Mouse (Mus musculus) heart, postnatal 0 days (tissue): Measurements from ENCODE around the gene Atf3. TPM values are rescaled to one million over a fixed set of nuclear protein-coding genes. Genes with fewer than 3 reads are reported as not detected.

ENCODE experiments used
- ATAC-seq: fragments of 200-750 bp; cut with Nextera tagmentation; 2 replicates; pipeline ENCODE4 v1.8.0; 2017; ENCODE audit warnings: low read depth, moderate number of reproducible peaks, moderate library complexity; ENCODE audit not compliant: insufficient read depth
- DNase-seq: peaks from one replicate; pipeline ENCODE4 v3.0.0-alpha.2; 2016; ENCODE audit warnings: low spot score
- H3K27ac ChIP-seq: fragments of 300-500 bp; sonication (generic); 2 replicates; pipeline ENCODE4 v1.5.1; 2014; ENCODE audit warnings: low read depth, mild to moderate bottlenecking
- H3K27me3 ChIP-seq: fragments of 300-500 bp; sonication (generic); 2 replicates; pipeline ENCODE4 v1.6.1; 2014; ENCODE audit warnings: low read length, mixed read lengths; ENCODE audit not compliant: control insufficient read depth, insufficient read depth
- H3K36me3 ChIP-seq: fragments of 300-500 bp; sonication (generic); replicated peaks from 2 replicates; pipeline ENCODE4 v1.6.1; 2014; ENCODE audit warnings: low read length, mixed read lengths; ENCODE audit not compliant: control insufficient read depth, insufficient read depth
- H3K4me1 ChIP-seq: fragments of 300-500 bp; sonication (generic); 2 replicates; pipeline ENCODE4 v1.6.1; 2014; ENCODE audit warnings: antibody characterized with exemption; ENCODE audit not compliant: control insufficient read depth, insufficient read depth
- H3K4me2 ChIP-seq: fragments of 300-500 bp; sonication (generic); 2 replicates; pipeline ENCODE4 v1.6.1; 2014; ENCODE audit warnings: low read depth, mild to moderate bottlenecking, low read length, moderate library complexity
- H3K4me3 ChIP-seq: fragments of 300-500 bp; sonication (generic); 2 replicates; pipeline ENCODE4 v1.5.1; 2014; ENCODE audit warnings: low read depth, low read length
- H3K9ac ChIP-seq: fragments of 300-500 bp; sonication (generic); replicated peaks from 2 replicates; pipeline ENCODE4 v1.6.1; 2014; ENCODE audit warnings: low read depth, low read length, mixed read lengths
- H3K9me3 ChIP-seq: fragments of 300-500 bp; sonication (generic); replicated peaks from 2 replicates; pipeline ENCODE4 v1.6.1; 2016; ENCODE audit warnings: low read length; ENCODE audit not compliant: control insufficient read depth
- CTCF ChIP-seq: IDR thresholded peaks from 2 replicates; pipeline ENCODE4 v1.5.1; 2016; ENCODE audit warnings: antibody characterized with exemption, control low read depth, low read depth
- EP300 ChIP-seq: IDR thresholded peaks from 2 replicates; pipeline ENCODE4 v1.6.1; 2016; ENCODE audit warnings: antibody characterized with exemption, low read depth
- WGBS: fragments of 180-500 bp; shearing (Covaris S2); extraction: QIAGEN DNeasy Blood & Tissue Kit; methylation state at CpG from one replicate; pipeline ENCODE4 v1.1.7; 2014; 5-methylcytosine and 5-hydroxymethylcytosine counted together
- polyA plus RNA-seq: library from polyadenylated mRNA; unstranded; fragments of >200 nt; fragmentation: Nextera tagmentation; extraction: Ambion mirVana; gene quantifications from 2 replicates; pipeline ENCODE4 v1.2.1, GENCODE M21; 2015
- total RNA-seq: library from RNA; depleted of rRNA; stranded (reverse); fragments of >200 nt; gene quantifications from 2 replicates; pipeline ENCODE4 v1.2.3, GENCODE M21; 2014; ENCODE audit warnings: low replicate concordance; rRNA removed

Atf3 gene
- total and polyA plus RNA-seq, 2 experiments from 2014 or later, result 13.9 to 54.0 TPM

- TF ChIP-seq CTCF, result no peak
- no peak for TF ChIP-seq EP300
- H3K9ac ChIP-seq, result no peak overlapping the region
- no peak for DNase-seq
- H3K4me1 ChIP-seq, result no peaks in the 10 kb centered on the region
- H3K4me2 ChIP-seq, result no peak overlapping the region
- no peak overlapping the region for H3K4me3 ChIP-seq
- no peaks in the 10 kb centered on the region; the same call in 1 of the 2 replicates for H3K9me3 ChIP-seq
- no peak for ATAC-seq
- H3K27me3 ChIP-seq, result no peaks in the 10 kb centered on the region
- H3K27ac ChIP-seq, result no peak overlapping the region
- no peaks in the 10 kb centered on the region for H3K36me3 ChIP-seq
- WGBS, result 80% methylated on average over 2 of the region's 2 CpGs
Observed at GRCm38 (mm10) chr1:191131692-191132091, 86.1 kb downstream of the Atf3 start.

DNA sequence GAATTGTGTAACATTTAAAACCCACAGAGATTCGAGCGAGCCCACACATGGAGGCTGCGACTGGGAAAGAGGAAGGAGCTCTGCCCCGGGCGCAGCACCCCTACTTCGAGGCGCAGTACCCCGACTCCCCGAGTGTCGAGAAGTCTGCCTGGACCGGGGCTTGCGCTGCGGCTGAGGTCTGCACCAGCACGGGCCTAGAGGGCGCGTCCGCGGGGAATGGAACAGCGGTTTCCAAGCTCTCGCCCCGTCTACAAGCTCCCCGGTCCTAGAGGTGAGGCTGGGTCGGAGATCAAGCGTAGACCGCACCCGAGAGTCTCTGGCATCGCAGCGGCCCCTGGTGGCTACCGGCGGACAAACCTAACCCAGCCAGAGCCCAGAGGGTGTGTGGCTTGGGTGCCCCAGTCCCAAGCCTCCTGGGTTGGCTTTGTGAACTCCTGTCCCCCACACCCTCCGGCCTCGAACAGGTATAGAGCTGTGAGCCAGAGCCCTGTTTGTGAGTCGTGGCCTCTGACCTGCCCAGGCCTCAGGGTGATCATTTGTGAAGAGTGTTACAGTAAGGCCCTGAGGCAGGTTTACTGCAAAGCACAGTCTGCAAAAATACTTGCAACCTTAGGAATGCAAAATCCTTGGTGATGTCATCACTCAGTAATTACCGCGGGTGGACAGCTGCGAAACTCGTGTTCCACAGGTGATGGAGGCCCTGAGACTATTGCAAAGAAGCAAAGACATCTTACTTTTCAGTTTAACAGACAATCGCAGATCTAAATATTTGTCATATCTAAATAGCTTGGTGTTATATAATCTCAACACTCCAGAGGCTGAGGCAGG, 91.8 kb downstream of the Atf3 start:
- Histone ChIP-seq H3K9me3 (no peaks in the 10 kb centered on the region; the same call in 1 of the 2 replicates), H3K4me3 (peak overlapping the region; percentile 37), H3K9ac (no peak overlapping the region), H3K36me3 (no peaks in the 10 kb centered on the region), H3K27ac (no peak overlapping the region), H3K27me3 (no peaks in the 10 kb centered on the region), H3K4me2 (peak overlapping the region; percentile 57), H3K4me1 (no peaks in the 10 kb centered on the region)
- peak; percentile 85 for ATAC-seq
- 13% methylated on average over 38 of the region's 38 CpGs for WGBS
- TF ChIP-seq EP300 (no peak), CTCF (peak; percentile 81)
- DNase-seq, result peak; percentile 51

DNA sequence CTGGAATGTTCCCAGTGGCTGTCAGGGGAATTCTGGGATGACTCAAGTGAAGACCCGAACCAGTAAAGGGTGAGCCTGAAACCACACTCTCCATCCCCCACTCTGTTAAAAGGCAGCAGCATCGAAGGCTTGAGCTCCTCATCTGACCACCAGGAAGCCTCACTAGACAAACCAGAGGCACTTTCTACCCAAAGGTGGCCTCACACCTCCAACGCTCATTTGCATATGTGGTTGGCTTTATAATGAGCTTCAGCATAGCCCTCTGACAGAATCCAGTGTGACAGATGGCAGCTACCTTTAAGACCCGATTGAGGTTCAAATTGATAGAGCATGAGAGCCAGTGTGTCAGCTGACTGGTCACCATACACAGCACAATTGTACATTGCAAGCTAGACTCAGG, 93.6 kb downstream of the Atf3 start:
- 47% methylated on average over 4 of the region's 4 CpGs for WGBS
- no peak overlapping the region for H3K4me2 ChIP-seq
- H3K9me3 ChIP-seq, result no peaks in the 10 kb centered on the region
- TF ChIP-seq CTCF, result no peak
- no peak for TF ChIP-seq EP300
- H3K4me1 ChIP-seq, result no peaks in the 10 kb centered on the region
- no peaks in the 10 kb centered on the region for H3K36me3 ChIP-seq
- H3K27me3 ChIP-seq, result no peaks in the 10 kb centered on the region
- H3K4me3 ChIP-seq, result no peak overlapping the region
- no peak overlapping the region for H3K27ac ChIP-seq
- no peak for ATAC-seq
- H3K9ac ChIP-seq, result no peak overlapping the region
- DNase-seq, result no peak

DNA sequence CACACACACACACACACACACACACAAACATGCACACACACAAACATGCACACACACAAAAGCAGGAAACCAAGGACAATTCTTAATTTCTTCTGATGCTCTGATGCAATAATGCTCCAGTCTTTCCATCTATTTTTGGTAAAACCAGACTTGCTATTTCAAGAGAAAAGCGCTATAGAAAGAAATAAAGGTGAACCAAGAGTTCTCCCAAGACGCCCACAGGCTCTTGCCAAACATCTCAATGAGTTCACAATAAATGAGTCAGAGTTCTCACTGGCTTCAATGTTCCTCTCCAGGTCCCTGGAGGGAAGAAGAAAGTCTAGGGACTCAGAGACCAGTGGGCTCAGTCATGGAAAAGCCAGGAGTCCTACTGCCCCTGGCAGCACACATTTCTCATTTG, 94.1 kb downstream of the Atf3 start:
- WGBS, result 77% methylated on average over 2 of the region's 2 CpGs
- ATAC-seq, result no peak
- Histone ChIP-seq H3K9me3 (no peaks in the 10 kb centered on the region), H3K36me3 (no peaks in the 10 kb centered on the region), H3K27me3 (no peaks in the 10 kb centered on the region), H3K4me1 (no peaks in the 10 kb centered on the region), H3K4me2 (no peak overlapping the region), H3K27ac (no peak overlapping the region), H3K9ac (no peak overlapping the region), H3K4me3 (no peak overlapping the region)
- no peak for DNase-seq
- no peak for TF ChIP-seq EP300
- TF ChIP-seq CTCF, result no peak

GRCm38 (mm10) chr1:191122744-191123143, 95.1 kb downstream of the Atf3 start:
- 42% methylated on average over 3 of the region's 3 CpGs for WGBS
- Histone ChIP-seq H3K27me3 (no peaks in the 10 kb centered on the region), H3K4me3 (no peak overlapping the region), H3K4me1 (no peaks in the 10 kb centered on the region), H3K9me3 (no peaks in the 10 kb centered on the region), H3K9ac (no peak overlapping the region), H3K27ac (no peak overlapping the region), H3K4me2 (no peak overlapping the region), H3K36me3 (no peaks in the 10 kb centered on the region)
- ATAC-seq (no peak), DNase-seq (no peak)
- no peak for TF ChIP-seq CTCF
- TF ChIP-seq EP300, result no peak

Other genes starting within 250 kb of the Atf3 start
- gene Vash2, start 238.7 kb downstream of the Atf3 start, total RNA-seq, result 21.9 and 39.5 TPM in 2 replicates
- 18.9 and 23.5 TPM in 2 replicates for gene Vash2, start 238.7 kb downstream of the Atf3 start, polyA plus RNA-seq
- gene Flvcr1, start 191.9 kb downstream of the Atf3 start, total RNA-seq, result 5.2 and 11.1 TPM in 2 replicates
- 1.6 and 2.4 TPM in 2 replicates for gene Flvcr1, start 191.9 kb downstream of the Atf3 start, polyA plus RNA-seq
- not detected in 2 replicates for gene Spata45, start 181.4 kb downstream of the Atf3 start, total RNA-seq
- gene Spata45, start 181.4 kb downstream of the Atf3 start, polyA plus RNA-seq, result not detected in 2 replicates
- gene Tatdn3, start 155.1 kb downstream of the Atf3 start, total RNA-seq, result 8.3 and 18.8 TPM in 2 replicates
- gene Tatdn3, start 155.1 kb downstream of the Atf3 start, polyA plus RNA-seq, result 20.0 and 21.2 TPM in 2 replicates
- gene Nsl1, start 155.0 kb downstream of the Atf3 start, total RNA-seq, result 3.0 and 3.2 TPM in 2 replicates
- 3.5 and 4.1 TPM in 2 replicates for gene Nsl1, start 155.0 kb downstream of the Atf3 start, polyA plus RNA-seq
- not detected in 2 replicates for gene Batf3, start 120.2 kb downstream of the Atf3 start, total RNA-seq
- gene Batf3, start 120.2 kb downstream of the Atf3 start, polyA plus RNA-seq, result 1.2 and 1.3 TPM in 2 replicates
- not detected in 2 replicates for gene Fam71a, start 53.2 kb downstream of the Atf3 start, total RNA-seq
- not detected in 2 replicates for gene Fam71a, start 53.2 kb downstream of the Atf3 start, polyA plus RNA-seq
- gene Nenf, start 100.2 kb upstream of the Atf3 start, total RNA-seq, result 209 and 250 TPM in 2 replicates
- gene Nenf, start 100.2 kb upstream of the Atf3 start, polyA plus RNA-seq, result 166 and 171 TPM in 2 replicates
- 5.3 and 11.4 TPM in 2 replicates for gene Tmem206, start 107.9 kb upstream of the Atf3 start, total RNA-seq
- 10.4 and 10.9 TPM in 2 replicates for gene Tmem206, start 107.9 kb upstream of the Atf3 start, polyA plus RNA-seq
- gene Ppp2r5a, start 185.2 kb upstream of the Atf3 start, total RNA-seq, result 109 and 125 TPM in 2 replicates
- gene Ppp2r5a, start 185.2 kb upstream of the Atf3 start, polyA plus RNA-seq, result 29.8 and 31.4 TPM in 2 replicates